Mouse (Mus musculus) monocyte, adult 59 days (primary cell): Measurements from ENCODE around the gene Dcaf1. TPM values are rescaled to one million over a fixed set of nuclear protein-coding genes. Genes with fewer than 3 reads are reported as not detected.

Experiments
- total RNA-seq, 2 experiments: library from RNA; stranded (reverse); gene quantifications; one replicate each; pipeline ENCODE4 v1.2.4; 2023

The Dcaf1 gene
- 1 to 10 TPM; 4.4 to 6.8 TPM for total RNA-seq

GRCm38 (mm10) chr9:106821618-106822380 lies at the start of gene Dcaf1:
Dcaf1 (plus strand) TSS chr9:106821874.

GRCm38 (mm10) chr9:106788812-106789321 lies 32.8 kb upstream of the Dcaf1 start, which contains the start of gene Rad54l2:
Rad54l2 (minus strand) TSS chr9:106789194.

GRCm38 (mm10) chr9:106886828-106887702 lies 65.4 kb downstream of the Dcaf1 start, which contains the start of gene Rbm15b:
Rbm15b (minus strand) TSS chr9:106887428.

GRCm38 (mm10) chr9:106891829-106892551 lies 70.3 kb downstream of the Dcaf1 start, which contains the start of gene Manf:
Manf (minus strand) TSS chr9:106891979.

Other genes starting within 250 kb of the Dcaf1 start
- not detected for gene Iqcf6, start 195.3 kb upstream of the Dcaf1 start, total RNA-seq
- gene Grm2, start 165.8 kb upstream of the Dcaf1 start, total RNA-seq: not detected
- gene Tex264, start 135.9 kb upstream of the Dcaf1 start, total RNA-seq: 10 to 100 TPM; 33.1 to 36.4 TPM
- 10 to 100 TPM; 10.0 to 14.1 TPM for gene Rad54l2, start 32.7 kb upstream of the Dcaf1 start, total RNA-seq
- 10 to 100 TPM; 21.6 to 25.4 TPM for gene Rbm15b, start 65.6 kb downstream of the Dcaf1 start, total RNA-seq
- gene Manf, start 70.1 kb downstream of the Dcaf1 start, total RNA-seq: 100 to 1,000 TPM; 137 to 169 TPM